In the genomic region with DNA sequence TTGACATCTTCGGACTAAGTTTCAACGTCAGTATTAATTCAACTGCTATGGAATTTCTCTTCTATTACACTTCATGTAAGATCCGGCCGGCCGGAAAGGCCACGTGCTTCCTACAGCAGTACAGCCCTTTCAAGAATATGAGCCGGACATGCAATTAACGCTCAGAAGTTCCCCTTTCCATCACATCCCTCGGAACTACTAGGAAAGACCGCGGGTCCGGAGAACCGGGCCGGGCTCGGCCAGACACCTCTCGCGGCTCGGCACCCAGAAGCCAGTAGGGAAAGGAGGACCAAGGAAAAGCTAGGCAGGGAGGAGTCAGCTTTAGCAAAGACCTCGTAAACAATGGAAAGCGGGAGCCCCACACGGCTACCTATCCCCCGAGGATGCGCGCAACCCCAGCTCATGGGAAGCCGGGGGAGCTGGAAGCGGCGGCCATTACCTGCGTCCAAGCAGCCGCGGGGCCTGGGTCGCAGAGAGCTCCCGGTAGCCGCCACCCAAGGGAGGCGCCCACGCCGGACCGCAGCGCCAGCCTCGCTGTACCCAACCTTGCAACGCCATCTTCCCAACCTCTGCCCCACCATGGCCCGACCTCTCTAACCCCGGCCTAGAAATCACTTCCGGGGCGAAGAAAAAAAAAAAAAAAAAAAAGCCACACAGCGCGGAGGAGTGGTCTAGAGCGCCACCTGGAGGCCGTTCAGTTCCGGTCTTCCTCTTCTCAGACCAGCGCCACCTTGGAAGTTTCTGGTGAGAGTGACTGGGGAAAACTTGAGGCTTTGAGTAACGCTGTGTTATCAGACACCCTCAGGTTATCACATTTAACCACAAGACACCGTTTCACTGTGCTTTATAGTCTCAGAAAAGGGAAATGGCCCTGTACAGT, we compare ENCODE assay signal across 8 mouse cellular contexts. TPM values are rescaled to one million over a fixed set of nuclear protein-coding genes. Genes with fewer than 3 reads are reported as not detected.
DNase-seq lines count a peak whose midpoint lies in the region; ATAC-seq lines count a peak whose summit lies in the region.

A gene (minus strand): TSS at position 618 of the 880 bp plus-strand sequence.

- under 1% methylated on average over 52 of the region's 52 CpGs for WGBS in hindbrain, embryonic 12.5 days

- no peaks in the 10 kb centered on the region for H3K27me3 ChIP-seq in hindbrain, embryonic 12.5 days

- H3K4me1 ChIP-seq in hindbrain, embryonic 12.5 days: peaks cover 15% of the 10 kb centered on the region

- H3K9ac ChIP-seq in hindbrain, embryonic 12.5 days: peak within 1 kb of the TSS; percentile 82

- DNase-seq in NIH3T3 (ENCODE audit: low read depth): peak; percentile 95
- peak; percentile 93 to 96 for DNase-seq in cerebellum, postnatal 10 days
- DNase-seq in frontal cortex, postnatal 10 days (ENCODE audit: low spot score in 2 of 2): peak; percentile 44 to 75
- DNase-seq in layer of hippocampus, postnatal 14 days (ENCODE audit: low spot score in 2 of 2): peak; percentile 73 to 83
- DNase-seq in lung, postnatal 25 days (ENCODE audit: low spot score): peak; percentile 84
- peak; percentile 98 for DNase-seq in retina, embryonic 14.5 days (ENCODE audit: low spot score)
- DNase-seq in thymus, postnatal 4 days: peak; percentile 93

- H3K27ac ChIP-seq in hindbrain, embryonic 12.5 days: peak within 1 kb of the TSS; percentile 80

- H3K36me3 ChIP-seq in hindbrain, embryonic 12.5 days: peaks cover 11% of the 10 kb centered on the region

- ATAC-seq in hindbrain, embryonic 12.5 days (ENCODE audit: low FRiP score): peak; percentile 90

- no peaks in the 10 kb centered on the region for H3K9me3 ChIP-seq in hindbrain, embryonic 12.5 days (replicated peaks)

- H3K4me3 ChIP-seq in hindbrain, embryonic 12.5 days: peak within 1 kb of the TSS; percentile 91

- peak within 1 kb of the TSS; percentile 72 for H3K4me2 ChIP-seq in hindbrain, embryonic 12.5 days (replicated peaks)

RNA-seq across cellular contexts. Expression of the gene that starts here (rescaled TPM):
- polyA plus RNA-seq in hindbrain, embryonic 12.5 days (2016; fragmentation: Nextera tagmentation; extraction: Ambion mirVana): 80.9 and 85.5 TPM in 2 replicates
- 10 to 100 TPM; 57.8 to 67.6 TPM for total RNA-seq in layer of hippocampus, postnatal 14 days (2021)

Comparison
In these comparisons a context has a peak if more than half of its experiments do, and no peak if none do; other contexts are left out.
1. Peak in every context shown above with its lines: DNase-seq, ATAC-seq, H3K4me3 ChIP-seq and H3K27ac ChIP-seq.